Mouse (Mus musculus) thymus, postnatal 4 days (tissue): ENCODE results near the gene Wipi1.

ENCODE experiments used
- DNase-seq: peaks from one replicate; pipeline ENCODE4 v3.0.0; 2021

Wipi1 gene

DNA sequence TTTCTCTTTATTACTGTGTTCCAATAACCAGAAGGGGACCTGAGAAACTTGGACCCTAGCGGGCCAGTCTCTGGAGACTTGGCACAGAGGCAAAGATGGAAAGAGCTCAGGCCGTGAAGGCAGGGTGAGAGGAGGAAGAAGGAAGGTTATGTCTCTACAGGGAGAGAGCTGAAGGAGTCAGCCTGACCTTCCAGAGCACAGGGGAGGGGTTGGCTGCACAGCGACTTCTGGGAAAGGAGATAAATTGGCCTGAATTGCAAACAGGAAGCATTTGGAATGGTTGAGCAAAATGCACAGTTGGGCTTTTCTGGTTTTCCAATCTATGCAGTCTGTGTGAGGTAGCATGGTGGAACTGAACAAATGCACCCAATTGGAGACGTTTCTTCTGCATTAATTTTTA, 5.0 kb upstream of the Wipi1 start:
- DNase-seq, result no peak

DNA sequence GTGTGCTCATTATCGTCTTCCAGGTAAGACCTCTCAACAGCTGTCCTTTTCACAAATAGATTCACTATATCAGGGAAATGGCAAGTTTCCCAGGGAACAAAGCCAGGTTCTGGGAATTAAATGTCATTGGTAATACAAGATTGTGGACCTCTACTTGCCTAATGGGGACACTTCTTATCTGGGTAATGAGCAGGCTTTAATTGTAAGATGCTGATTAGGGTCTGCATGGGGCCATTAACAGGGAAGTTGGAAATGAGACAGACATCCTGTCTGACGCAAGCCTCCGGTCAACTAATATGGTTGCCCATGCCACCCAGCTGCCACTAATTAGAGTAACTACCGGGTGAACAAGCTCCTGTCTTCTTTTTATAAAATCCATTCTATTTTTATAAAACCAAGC, 4.6 kb upstream of the Wipi1 start:
- DNase-seq, result no peak

DNA sequence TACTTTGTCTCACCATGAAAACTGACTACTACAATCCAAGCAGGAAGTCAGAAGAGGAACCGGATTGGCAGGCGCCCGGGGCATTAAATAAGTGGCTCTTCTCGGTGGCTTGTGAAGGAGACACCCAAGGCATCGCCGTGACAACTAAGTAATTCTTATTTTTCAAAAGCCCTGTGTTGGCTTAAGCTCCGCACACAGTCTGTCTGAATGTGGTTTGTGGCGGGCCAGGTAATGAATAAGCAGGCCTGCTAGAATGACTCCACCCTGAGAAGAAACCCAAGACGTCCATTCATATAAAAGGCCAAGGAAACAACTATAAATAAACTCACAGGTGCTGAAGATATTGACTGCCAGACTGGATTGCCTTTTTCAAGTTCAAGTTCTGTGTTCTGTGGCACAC, 3.5 kb upstream of the Wipi1 start:
- DNase-seq, result no peak

DNA sequence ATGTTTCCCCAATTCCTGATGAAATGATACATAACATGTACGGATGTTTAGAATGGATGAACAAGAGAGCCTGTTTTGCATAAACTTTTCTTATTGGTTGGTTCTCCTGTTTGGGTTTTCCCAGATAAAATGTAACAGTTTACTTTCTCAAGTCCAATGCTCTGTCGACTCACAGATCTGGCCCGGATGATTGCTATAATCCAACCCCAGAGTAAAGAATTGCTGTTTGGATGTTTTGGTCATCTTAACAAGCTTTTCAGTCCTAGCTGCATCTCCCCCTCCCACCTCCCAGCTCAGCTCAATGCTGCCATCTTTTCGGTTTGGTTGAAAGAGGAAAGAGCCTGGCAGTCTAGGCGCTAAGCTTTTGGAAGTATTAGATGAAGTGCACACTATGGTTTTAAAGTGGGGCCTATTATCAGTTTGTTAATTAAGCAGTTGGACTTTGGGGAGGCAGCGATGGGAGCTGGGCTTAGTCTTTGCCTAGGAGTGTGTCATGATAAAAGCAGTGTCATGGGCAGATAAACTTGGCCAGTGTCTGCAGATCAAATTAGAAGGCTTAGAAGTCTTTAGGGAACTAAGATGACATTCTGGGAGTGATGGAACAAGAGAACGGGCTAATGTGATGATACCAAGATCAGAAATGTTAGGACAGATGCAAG, 1.2 kb upstream of the Wipi1 start:
- DNase-seq, result no peak

DNA sequence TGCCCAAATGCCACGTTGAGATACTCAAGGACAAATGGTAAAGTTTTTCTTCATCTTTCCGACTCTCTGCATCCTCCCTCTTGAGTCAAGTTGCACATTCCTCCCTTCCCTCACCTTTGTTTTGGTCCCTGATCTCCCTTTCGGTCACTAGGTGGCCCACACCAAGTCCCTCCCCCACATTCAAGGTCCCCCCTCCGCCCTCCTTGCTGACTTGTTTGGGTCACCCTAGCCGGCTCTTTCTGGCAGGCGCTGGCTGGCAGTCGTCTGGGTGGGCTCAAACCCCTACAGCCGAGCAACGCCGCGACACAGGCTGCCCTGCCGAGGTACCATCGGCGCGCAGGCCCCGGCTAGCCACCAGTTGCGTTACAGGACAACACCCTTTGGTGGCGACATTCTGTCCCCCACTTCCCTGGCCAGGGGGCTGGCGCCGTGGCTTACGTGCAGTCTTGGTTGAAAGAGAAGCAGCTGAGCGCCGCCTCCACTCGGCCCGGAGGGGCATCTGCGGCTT, 918 bp downstream of the Wipi1 start:
- DNase-seq, result no peak

DNA sequence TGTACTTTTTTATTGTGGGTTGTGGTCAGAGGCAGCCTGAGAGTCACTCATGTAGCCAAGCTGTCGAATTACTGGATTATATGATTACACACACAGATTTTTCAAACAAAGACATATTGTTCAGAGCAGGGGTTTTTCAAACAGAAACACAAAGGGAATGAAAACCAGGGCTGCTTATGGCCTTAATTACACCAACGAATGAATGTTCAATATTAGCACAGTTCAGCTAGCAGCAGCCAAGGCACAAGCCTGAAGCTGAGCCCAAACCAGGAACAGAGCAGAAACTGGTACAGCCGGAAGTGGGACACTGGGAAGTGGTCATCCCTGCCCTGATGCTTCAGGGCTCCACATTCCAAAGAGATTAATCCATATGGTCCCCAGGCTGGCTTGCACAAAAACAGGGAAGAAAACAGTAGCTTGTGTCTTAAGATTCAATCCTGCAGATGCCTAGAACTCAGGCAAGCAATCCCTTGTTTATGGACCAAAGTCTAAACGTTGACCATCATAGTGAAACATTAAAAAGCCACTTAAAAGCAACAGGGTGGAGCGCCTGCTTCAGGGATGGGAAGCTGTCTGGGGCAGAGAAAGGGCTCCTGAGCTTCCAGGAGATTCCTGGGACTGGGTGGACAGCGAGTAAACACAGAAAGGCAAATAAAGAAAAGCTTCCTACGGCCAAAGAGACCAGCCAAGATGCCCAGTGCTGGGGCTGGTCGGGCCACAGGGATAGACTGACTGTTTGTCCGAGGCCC, 1.5 kb downstream of the Wipi1 start:
- DNase-seq, result no peak

DNA sequence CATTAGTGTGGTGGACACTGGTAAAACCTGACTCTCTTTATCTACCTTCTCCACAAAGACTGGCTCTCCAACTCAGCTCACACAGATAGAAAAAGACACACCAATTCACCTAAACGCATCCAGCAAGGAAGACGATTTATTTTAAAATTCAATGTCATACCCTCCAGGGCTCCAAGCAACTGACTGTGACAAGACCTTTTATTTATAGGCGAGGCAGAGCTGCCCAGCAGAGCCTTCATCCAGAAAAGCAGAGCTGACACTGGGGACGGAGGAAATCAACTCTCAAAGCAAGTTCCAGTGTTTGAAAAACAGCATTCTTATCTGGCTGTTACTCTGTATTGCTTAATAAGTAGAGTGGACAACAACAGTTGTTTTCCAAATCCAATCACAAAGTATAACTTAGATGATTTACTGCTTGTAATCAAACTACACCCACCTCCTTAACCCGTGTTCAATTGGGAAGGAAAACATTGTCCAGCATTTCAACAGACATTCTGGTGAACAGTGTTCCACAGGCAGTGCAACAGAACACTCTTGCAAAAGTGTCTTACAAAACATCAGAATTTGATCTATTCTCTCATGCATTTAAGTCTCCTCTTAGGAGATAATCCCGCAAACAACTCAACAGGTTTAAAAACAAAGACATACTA, 2.7 kb downstream of the Wipi1 start:
- DNase-seq, result no peak

DNA sequence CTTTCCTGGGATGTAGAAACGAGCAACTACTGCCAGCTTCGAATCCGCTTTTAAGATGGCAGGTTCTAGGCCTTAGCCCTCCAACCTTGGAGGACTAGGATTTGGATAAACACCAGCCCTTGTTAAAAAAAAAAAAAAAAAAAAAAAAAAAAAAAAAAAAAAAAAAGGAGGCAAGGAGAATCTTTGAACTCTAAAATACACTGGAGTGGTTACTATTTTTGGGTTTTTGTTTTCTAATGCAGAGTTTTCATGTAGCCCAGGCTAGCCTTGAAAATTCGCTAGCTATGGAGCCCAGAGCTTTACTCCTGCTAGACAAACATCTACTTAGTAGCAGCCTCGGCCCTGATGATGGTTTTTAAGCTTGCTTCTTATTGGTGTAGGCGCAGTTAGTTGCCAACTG, 4.2 kb downstream of the Wipi1 start:
- DNase-seq, result no peak

DNA sequence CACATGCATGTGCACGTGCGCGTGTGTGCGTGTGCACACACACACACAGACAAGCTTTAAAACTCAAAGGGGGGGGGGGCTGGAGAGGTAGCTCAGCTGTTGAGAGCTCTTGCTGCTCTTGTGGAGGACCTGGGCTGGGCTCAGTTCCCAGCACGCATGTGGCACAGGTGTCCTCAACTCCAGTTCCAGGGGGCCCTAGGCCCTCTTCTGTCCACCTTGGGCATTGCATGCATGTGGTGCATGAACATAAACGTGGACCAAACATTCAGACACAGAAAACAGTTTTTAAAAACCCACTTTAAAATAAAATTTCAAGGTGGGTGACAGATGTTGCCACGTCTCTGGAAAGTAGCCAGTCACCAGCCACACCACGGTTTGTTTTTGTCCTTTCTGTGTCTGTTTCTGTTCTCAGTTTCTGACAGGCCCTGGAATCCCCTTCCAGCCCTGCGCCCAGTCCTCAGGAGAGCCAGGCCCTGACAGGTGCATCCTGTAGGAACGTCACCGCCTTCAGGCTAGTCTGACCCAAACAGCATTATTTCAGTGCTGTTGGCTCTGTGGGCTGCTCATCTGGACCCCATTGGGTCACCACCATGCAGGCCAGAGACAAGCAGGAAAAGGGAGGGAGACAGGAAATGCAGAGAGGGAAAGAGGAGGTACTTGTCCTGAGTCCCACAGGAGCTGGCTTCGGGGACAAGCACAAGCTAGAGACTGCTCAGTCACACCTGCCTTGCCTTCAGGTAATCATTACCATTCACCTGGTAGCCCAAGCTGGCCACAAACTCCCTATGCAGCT, 12.8 kb downstream of the Wipi1 start:
- DNase-seq, result peak; percentile 48

DNA sequence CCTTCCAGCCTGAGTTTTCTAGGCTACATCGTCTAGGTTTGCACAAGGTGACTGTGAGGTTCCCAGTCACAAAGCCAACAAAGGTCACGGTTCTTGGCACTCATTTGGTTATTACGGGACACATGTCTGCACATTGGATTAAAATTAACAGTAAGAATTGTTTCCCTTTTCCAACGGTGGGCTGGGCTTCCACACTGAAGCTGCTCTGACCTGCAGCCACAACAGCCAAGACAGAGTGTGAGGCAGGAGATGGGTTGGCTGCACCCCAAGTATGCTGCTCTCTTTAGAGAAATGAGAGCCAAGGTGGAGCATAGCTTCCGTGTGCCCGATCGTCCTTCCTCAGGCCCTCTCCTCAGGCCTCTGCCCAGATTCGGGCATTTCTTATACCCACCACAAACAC, 17.0 kb downstream of the Wipi1 start:
- no peak for DNase-seq

DNA sequence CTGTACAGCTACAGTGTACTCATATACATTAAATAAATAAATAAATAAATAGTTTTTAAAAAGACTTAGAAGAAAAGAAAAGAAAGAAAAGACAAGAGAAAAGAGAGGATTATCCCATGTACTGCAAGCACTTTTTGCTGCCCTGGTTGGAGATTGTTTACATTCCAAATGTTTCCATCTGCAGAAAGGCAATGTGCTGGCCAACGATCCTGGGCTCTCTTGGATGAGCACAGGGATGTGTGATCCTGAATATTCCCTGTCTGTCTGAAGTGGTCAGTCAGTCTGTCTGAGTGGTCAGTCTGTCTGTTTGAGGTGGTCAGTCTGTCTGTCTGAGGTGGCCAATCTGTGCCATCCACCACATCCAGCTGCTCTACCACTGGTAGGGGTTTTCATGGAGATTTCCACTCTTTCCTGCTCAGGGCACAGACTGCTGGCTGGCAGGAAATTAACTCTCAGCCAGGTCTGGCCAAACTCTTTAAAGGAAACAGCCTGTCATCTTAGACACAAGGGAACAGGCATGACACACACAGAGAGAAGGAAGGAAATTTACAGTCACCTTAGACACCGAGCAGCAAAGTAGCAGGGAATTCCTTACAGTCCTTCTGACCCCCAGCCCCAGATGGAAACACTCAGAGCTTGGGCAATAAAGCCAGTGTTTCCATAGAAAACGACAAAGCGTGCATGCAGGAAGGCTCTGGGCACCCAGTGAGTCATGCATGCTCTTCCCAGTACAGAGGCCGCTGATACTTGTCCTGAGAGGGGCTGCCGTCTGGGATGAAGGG, 18.4 kb downstream of the Wipi1 start:
- no peak for DNase-seq

DNA sequence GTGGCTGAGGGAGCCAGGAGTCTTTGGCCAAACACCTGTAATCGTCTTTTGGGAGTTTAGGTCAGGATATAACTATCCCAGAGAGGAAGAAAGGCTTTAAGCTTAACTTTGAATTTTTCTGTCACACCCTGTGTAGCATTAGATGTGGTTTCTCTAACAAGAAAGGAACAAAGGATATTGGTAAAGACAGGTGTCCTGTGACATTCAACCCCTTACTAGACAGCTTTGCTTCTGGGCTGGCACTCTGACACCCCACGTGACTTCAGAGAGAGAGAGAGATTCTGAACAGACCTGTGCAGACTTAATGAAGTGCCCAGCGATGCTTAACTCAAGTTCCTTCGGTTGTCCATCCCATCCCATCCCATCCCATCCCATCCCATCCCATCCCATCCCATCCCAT, 20.3 kb downstream of the Wipi1 start:
- DNase-seq, result no peak

DNA sequence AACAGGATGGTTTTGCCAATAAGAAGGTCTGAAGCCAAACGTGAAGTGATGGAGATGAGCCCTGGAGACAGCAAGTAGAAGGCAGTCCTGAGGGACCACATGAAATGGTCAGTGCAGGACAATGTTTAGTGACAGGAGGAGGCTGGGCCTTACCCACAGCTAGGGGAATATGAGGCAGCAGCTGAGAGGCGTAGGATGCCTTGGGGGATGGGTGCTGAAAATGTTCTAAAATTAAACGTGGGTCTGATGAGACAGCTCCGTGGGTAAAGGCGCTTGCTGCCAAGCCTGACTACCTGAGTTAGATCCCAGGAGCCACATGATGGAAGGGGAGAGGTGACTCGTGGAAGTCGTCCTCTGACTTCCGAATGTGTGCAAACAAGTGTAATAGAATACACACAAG, 21.8 kb downstream of the Wipi1 start:
- DNase-seq, result no peak

DNA sequence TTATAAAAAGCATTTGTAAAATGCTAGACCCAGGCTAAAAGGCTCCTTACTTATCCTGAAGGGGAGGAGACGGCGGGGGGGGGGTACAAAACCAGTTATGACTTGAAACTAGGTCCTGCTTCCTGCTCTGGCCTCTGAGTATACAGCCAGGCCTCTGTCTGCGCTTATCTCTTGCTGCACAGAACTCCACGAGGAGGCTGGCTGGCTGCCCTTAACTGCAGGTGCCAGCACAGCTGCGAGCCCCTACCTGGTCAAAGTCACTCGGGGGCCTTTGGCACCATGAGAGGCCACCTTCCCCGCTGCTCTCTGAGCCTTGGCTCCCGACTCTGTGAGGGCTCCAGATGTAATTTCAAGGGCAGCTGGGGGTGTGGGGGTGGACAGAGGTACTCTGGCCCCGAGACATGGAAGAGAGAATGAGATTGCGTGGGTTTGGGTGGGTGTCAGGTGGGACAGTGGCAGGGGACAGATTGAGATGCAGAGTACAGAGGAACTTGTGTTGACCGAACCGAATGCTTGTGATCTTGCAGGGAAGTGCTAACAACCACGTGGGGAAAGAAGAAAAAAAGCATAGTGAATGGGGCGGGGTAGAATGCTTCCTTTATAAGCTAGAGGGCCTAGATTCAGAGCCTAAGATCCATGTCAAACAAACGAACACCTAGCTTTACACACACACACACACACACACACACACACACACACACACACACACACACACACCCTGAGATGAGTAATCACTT, 24.0 kb downstream of the Wipi1 start:
- DNase-seq, result peak; percentile 35

DNA sequence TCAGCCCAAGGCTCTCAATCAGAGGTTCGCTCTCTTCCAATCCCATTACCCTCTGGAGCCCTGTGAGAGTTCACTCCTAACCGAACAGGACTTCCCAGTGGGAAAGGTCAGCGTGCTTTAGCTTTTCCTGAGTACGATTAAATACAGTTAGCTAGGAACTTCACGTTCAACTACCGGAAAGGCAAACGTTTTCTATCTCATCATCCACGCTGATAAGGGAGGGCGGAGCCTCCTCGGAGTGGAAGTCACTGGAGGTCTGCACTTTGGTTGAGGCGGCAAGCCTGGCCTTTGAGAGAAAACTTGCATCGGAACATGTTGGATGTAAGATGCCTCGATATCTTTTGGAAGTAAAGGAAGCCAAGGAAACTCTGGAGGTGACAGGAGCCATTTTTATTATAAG, 24.7 kb downstream of the Wipi1 start:
- no peak for DNase-seq

DNA sequence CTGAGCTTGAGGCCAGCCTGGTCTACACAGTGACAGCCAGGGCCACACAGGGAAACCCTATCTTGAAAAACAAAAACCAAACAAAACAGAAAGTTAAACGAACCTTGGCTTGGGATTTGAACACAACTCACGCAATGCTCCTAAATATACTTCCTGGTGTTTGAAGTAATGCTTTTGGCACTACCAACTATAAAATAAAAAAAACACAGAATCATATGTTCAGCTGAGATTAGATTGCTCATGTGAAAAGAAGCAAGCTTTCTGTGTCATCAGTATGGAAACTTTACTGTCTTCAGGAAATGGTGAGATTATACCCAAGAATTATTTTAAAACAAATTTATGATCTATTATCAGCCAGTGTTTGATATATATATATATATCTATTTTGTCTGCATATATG, 25.3 kb downstream of the Wipi1 start:
- no peak for DNase-seq

DNA sequence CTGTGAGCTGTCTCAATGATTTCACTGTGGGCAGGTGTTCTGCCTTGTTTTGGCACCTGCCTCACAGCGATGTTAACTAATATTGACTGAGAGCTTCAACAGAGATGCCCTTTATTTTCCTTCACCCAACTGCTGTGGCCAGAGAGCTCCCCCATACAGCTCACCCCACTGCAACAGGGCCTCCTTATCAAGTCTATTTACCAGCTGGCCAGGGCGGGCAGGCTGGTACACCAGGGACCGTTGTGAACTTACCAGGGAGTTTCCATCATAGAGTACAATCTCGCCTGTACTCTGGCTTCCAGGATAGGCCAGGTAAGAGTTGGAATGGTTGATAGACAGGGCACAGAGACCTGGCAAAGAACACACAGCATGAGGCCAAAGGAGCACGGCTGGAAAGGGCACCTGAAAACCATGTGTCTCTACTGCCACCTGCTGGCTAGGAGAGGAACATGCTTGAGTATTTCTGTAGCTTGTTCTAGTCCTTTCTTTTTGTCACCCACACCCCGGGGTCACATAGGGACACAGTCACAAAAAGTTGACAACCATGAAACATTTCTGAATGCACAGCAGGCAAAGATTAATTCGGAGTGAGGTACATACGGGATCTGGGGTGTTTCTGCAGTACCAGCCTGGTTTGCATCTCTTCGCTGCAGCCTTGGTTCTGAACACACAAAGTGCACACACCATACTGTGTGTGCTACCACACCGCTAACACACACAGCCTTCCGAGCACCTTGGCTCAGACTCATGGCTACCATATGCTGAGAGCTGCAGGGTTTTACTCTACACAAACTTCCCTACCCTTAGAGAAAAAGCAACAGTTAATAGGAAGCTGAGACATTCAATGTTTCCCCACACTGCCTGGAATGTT, 26.7 kb downstream of the Wipi1 start:
- DNase-seq, result peak; percentile 81

DNA sequence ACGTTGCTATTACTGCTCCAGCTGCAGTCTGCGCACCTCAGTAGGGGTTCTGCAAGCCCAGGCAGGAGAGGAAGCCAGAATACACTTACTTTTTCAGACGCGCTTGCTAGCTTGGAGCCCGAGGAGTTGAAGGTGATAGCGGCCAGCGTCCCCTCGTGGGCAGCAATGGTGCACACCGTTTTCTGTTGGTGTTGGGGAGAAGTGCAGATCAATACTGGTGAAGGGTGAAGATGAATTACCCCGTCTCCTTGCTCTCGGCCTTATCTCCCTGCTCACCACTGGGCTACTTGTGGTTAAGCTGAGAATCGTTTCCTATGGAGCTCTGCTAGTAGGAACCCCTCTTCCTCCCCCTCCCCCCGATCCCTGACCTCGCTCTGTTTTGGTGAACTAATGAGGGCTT, 27.8 kb downstream of the Wipi1 start:
- DNase-seq, result peak; percentile 34

DNA sequence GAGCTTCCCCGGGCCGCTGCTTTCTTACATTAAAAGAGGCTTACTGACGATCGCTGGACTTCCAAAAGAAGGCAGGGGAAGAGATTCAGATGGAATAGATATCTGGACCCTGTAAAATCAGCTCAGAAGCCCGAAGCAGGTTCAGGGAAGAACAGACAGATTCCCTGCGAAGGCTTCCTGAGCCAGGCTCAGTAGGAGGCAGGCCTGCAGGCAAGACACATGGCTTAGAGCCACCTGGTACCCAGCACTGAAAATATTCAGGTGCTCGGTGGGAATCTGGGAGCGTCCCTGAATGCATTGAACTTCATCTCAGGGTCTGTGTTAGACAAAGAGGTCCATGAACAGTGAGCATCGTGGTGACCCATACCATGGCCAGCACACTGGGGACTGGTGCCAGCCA, 31.8 kb downstream of the Wipi1 start:
- no peak for DNase-seq

DNA sequence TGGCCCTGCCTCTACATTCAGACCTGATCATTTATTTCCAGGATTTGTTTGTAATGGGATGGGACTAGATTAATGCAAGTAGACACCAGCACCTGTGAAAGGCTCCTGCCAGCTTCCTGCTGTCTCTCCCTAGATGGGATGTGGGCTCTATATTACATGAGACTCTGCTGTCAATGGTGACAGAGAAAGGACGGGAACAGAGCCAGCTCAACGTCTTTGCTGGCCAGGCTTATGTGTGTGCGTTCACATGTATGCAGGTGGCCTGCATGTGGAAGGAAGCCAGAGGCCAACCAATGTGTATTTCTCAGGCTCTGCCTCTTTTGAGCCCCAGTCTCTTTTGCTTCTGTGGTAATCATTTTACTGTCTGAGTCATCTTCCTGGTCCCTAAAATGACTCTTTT, 33.2 kb downstream of the Wipi1 start:
- DNase-seq, result no peak

DNA sequence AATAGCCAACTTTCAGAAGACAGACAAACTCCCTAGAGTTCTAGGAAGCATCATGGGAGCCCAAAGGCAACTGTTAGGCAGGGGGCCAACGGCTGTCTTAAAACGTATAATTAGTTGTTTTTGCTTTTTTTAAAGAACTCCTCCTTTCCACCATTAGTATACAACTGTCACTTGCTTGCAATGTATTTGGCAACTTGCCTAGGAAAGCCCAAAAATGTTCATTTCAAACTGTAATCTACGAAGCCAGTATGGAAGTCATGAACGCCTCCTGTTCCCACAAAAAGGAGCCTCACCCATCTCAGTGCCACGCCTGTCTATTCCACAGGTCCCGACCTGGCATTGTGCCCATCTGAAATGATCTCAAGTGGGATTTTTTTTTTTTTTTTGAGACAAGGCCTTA, 35.9 kb downstream of the Wipi1 start:
- no peak for DNase-seq
